Mouse (Mus musculus) CH12.LX (cell line): ENCODE results near the gene Rnf31. TPM values are rescaled to one million over a fixed set of nuclear protein-coding genes. Genes with fewer than 3 reads are reported as not detected.

Experiments used
- DNase-seq: peaks from one replicate; pipeline ENCODE4 v3.0.0-alpha.2; 2013; ENCODE audit errors: extremely low read depth
- H3K27ac ChIP-seq: 2 replicates; pipeline ENCODE4 v1.5.1; 2012; ENCODE audit warnings: low read depth, mild to moderate bottlenecking, control low read depth, moderate library complexity; ENCODE audit not compliant: insufficient read depth
- H3K27me3 ChIP-seq: replicated peaks from 2 replicates; pipeline ENCODE3; 2012; ENCODE audit warnings: inconsistent platforms
- H3K36me3 ChIP-seq, 2 experiments: replicated peaks in 1 of 2; 2 replicates each; pipeline versions ENCODE3 to v1.6.1; 2012; ENCODE audit warnings: inconsistent platforms in 1 of 2, low read length in 1 of 2, mild to moderate bottlenecking in 1 of 2, mixed read lengths in 1 of 2, moderate library complexity in 1 of 2; ENCODE audit not compliant: control insufficient read depth in 1 of 2, insufficient read depth in 1 of 2
- H3K4me1 ChIP-seq, 2 experiments: 2 replicates each; pipeline ENCODE4 v1.6.1; 2012; ENCODE audit warnings: inconsistent platforms in 1 of 2, moderate library complexity in 1 of 2; ENCODE audit not compliant: insufficient read depth in 2 of 2, control insufficient read depth in 1 of 2
- H3K4me2 ChIP-seq: 2 replicates; pipeline ENCODE4 v1.6.1; 2012; ENCODE audit warnings: low read depth, mild to moderate bottlenecking, control low read depth; ENCODE audit not compliant: poor library complexity, insufficient read depth, severe bottlenecking
- H3K4me3 ChIP-seq, 3 experiments: fragments of 150-350 bp in 1 of 3; sonication (generic) in 1 of 3; replicated peaks in 1 of 3; 2 replicates each; pipeline versions ENCODE3 to v1.5.1; 2011 to 2012; ENCODE audit warnings: low read depth in 2 of 3, low read length in 2 of 3, mild to moderate bottlenecking in 2 of 3, moderate library complexity in 2 of 3, control low read depth in 1 of 3, improper control_type of control experiment in 1 of 3, inconsistent platforms in 1 of 3, mixed read lengths in 1 of 3; ENCODE audit not compliant: poor library complexity in 1 of 3
- H3K79me2 ChIP-seq: replicated peaks from 2 replicates; pipeline ENCODE4 v1.6.1; 2012; ENCODE audit warnings: mild to moderate bottlenecking, moderate library complexity; ENCODE audit not compliant: control insufficient read depth, poor library complexity, insufficient read depth, severe bottlenecking; ENCODE audit errors: extremely low read depth
- H3K9ac ChIP-seq: 2 replicates; pipeline ENCODE4 v1.6.1; 2012; ENCODE audit warnings: low read depth, mild to moderate bottlenecking, control low read depth, moderate library complexity; ENCODE audit not compliant: insufficient read depth
- H3K9me3 ChIP-seq: replicated peaks from 2 replicates; pipeline ENCODE3; 2012; ENCODE audit warnings: low read length, inconsistent platforms, mixed read lengths
- CHD1 ChIP-seq: IDR thresholded peaks from 2 replicates; pipeline ENCODE4 v1.6.1; 2012; ENCODE audit warnings: low read depth, low read length, improper control_type of control experiment, inconsistent platforms
- EP300 ChIP-seq: IDR thresholded peaks from 2 replicates; pipeline ENCODE4 v1.6.1; 2011; ENCODE audit warnings: low read length, improper control_type of control experiment
- ETS1 ChIP-seq: conservative IDR thresholded peaks from 2 replicates; pipeline ENCODE4 v1.6.1; 2012; ENCODE audit warnings: low read depth, mild to moderate bottlenecking, inconsistent platforms, low read length, improper control_type of control experiment, moderate library complexity
- IRF4 ChIP-seq: IDR thresholded peaks from 2 replicates; pipeline ENCODE4 v1.6.1; 2014; ENCODE audit warnings: low read depth, mild to moderate bottlenecking, inconsistent platforms, low read length, improper control_type of control experiment
- KAT2A ChIP-seq: IDR thresholded peaks from 2 replicates; pipeline ENCODE4 v1.6.1; 2012; ENCODE audit warnings: low read length, improper control_type of control experiment, inconsistent platforms; ENCODE audit not compliant: insufficient replicate concordance
- MEF2A ChIP-seq: IDR thresholded peaks from 2 replicates; pipeline ENCODE4 v1.6.1; 2014; ENCODE audit warnings: low read depth, mild to moderate bottlenecking, inconsistent platforms, low read length, improper control_type of control experiment, borderline replicate concordance
- MXI1 ChIP-seq: IDR thresholded peaks from 2 replicates; pipeline ENCODE4 v1.6.1; 2011; ENCODE audit warnings: mild to moderate bottlenecking, low read depth, low read length, improper control_type of control experiment
- MYC ChIP-seq: IDR thresholded peaks from 2 replicates; pipeline ENCODE4 v1.6.1; 2011; ENCODE audit warnings: low read depth, mild to moderate bottlenecking, improper control_type of control experiment, low read length
- NRF1 ChIP-seq: IDR thresholded peaks from 2 replicates; pipeline ENCODE4 v1.6.1; 2014; ENCODE audit warnings: low read depth, mild to moderate bottlenecking, inconsistent platforms, low read length, improper control_type of control experiment, moderate library complexity
- PAX5 ChIP-seq: IDR thresholded peaks from 2 replicates; pipeline ENCODE4 v1.6.1; 2012; ENCODE audit warnings: low read length, inconsistent platforms, mixed read lengths
- POLR2A ChIP-seq: IDR thresholded peaks from 2 replicates; pipeline ENCODE4 v1.6.1; 2011; ENCODE audit warnings: low read depth, mild to moderate bottlenecking, improper control_type of control experiment, low read length
- SMC3 ChIP-seq: IDR thresholded peaks from 2 replicates; pipeline ENCODE4 v1.6.1; 2011; ENCODE audit warnings: low read depth, low read length, improper control_type of control experiment
- TBP ChIP-seq: conservative IDR thresholded peaks from 2 replicates; pipeline ENCODE4 v1.6.1; 2011; ENCODE audit warnings: low read depth, low read length, improper control_type of control experiment
- TCF12 ChIP-seq: IDR thresholded peaks from 2 replicates; pipeline ENCODE4 v1.6.1; 2014; ENCODE audit warnings: low read depth, mild to moderate bottlenecking, inconsistent platforms, low read length, improper control_type of control experiment
- UBTF ChIP-seq: IDR thresholded peaks from 2 replicates; pipeline ENCODE4 v1.6.1; 2012; ENCODE audit warnings: low read depth, mild to moderate bottlenecking, inconsistent platforms, low read length, improper control_type of control experiment, moderate library complexity
- USF1 ChIP-seq: IDR thresholded peaks from 2 replicates; pipeline ENCODE4 v1.6.1; 2014; ENCODE audit warnings: low read depth, mild to moderate bottlenecking, inconsistent platforms, low read length, improper control_type of control experiment
- ZC3H11A ChIP-seq: IDR thresholded peaks from 2 replicates; pipeline ENCODE4 v1.6.1; 2012; ENCODE audit warnings: low read depth, mild to moderate bottlenecking, inconsistent platforms, low read length, improper control_type of control experiment
- dilution Hi-C: fragments of 300-500 bp; cut with MboI; formaldehyde crosslinking; loops from 2 replicates; pipeline ENCODE4 v1.14.3; 2020; ENCODE audit warnings: low sequenced_read_pairs; ENCODE audit not compliant: extremely low pct_unique_long_range_greater_than_20kb, extremely low pct_ligation_motif_present
- in situ Hi-C: fragments of 300-500 bp; cut with MboI; formaldehyde crosslinking; loops from 3 replicates; pipeline ENCODE4 v1.14.3; 2019; ENCODE audit warnings: low sequenced_read_pairs, low pct_ligation_motif_present, low pct_unique_long_range_greater_than_20kb, mixed read lengths
- polyA plus RNA-seq: library from polyadenylated mRNA; unstranded; fragments of >175 nt; gene quantifications from 2 replicates; pipeline ENCODE4 v1.2.1, GENCODE M21; 2012; ENCODE audit warnings: low read depth; ENCODE audit not compliant: insufficient read length
- total RNA-seq, 2 experiments: library from RNA; depleted of rRNA; stranded (reverse); fragments of 300-350 nt in 1 of 2; fragments of >200 nt in 1 of 2; gene quantifications; 2 replicates each; pipeline ENCODE4 v1.2.3; 2012 to 2014

Gene Rnf31
- total and polyA plus RNA-seq, 3 experiments = 3.8 to 22.6 (median 15.9) TPM

DNA sequence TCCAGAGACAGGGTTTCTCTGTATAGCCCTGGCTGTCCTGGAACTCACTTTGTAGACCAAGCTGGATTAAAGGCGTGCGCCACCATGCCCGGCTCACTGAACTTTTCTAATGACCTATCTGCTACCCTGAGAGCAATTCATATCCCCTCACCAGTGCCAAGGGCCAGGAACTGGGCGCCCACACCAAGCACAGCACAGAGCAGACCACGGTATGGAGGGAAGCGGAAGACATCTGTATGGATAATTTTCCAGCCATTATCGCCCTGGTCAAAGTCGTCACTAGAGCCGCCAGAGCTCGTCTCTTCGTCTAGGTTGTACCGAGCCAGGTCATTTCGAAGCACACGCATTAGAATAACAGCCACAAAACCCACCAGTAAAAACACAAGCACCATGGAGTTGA, 49.3 kb downstream of the Rnf31 start:
- TF ChIP-seq MEF2A = no peak
- no peak for TF ChIP-seq CHD1
- TF ChIP-seq EP300 = no peak
- TF ChIP-seq ETS1 = no peak
- TF ChIP-seq TCF12 = no peak
- no peak for TF ChIP-seq SMC3
- TF ChIP-seq UBTF = no peak
- TF ChIP-seq USF1 = no peak
- no peak for TF ChIP-seq MYC
- TF ChIP-seq PAX5 = no peak
- TF ChIP-seq NRF1 = no peak
- no peak for TF ChIP-seq KAT2A
- TF ChIP-seq TBP = no peak
- Histone ChIP-seq H3K4me1 (peaks cover 4 to 44% of the 10 kb centered on the region in 2 experiments; a peak in 2 of 4 replicates), H3K27me3 (no peaks in the 10 kb centered on the region), H3K4me3 (no peak overlapping the region), H3K9ac (no peak overlapping the region), H3K36me3 (peaks cover 36 to 57% of the 10 kb centered on the region in 2 experiments), H3K4me2 (no peak overlapping the region), H3K27ac (no peak overlapping the region), H3K79me2 (peaks cover 38% of the 10 kb centered on the region), H3K9me3 (no peaks in the 10 kb centered on the region)
- in situ Hi-C loops = no loop called here
- dilution Hi-C loops = no loop called here
- no peak for DNase-seq

GRCm38 (mm10) chr14:55641291-55641690, 49.8 kb downstream of the Rnf31 start:
- no peak overlapping the region for H3K4me2 ChIP-seq
- TF ChIP-seq SMC3 = no peak
- dilution Hi-C loops (no loop called here), in situ Hi-C loops (no loop called here)
- no peaks in the 10 kb centered on the region for H3K27me3 ChIP-seq
- no peak overlapping the region for H3K9ac ChIP-seq
- no peak overlapping the region for H3K27ac ChIP-seq
- H3K79me2 ChIP-seq = peaks cover 38% of the 10 kb centered on the region
- peaks cover 4 to 45% of the 10 kb centered on the region in 2 experiments; a peak in 2 of 4 replicates for H3K4me1 ChIP-seq
- H3K9me3 ChIP-seq = no peaks in the 10 kb centered on the region
- no peak overlapping the region for H3K4me3 ChIP-seq
- DNase-seq = no peak
- H3K36me3 ChIP-seq = peaks cover 36 to 58% of the 10 kb centered on the region in 2 experiments

DNA sequence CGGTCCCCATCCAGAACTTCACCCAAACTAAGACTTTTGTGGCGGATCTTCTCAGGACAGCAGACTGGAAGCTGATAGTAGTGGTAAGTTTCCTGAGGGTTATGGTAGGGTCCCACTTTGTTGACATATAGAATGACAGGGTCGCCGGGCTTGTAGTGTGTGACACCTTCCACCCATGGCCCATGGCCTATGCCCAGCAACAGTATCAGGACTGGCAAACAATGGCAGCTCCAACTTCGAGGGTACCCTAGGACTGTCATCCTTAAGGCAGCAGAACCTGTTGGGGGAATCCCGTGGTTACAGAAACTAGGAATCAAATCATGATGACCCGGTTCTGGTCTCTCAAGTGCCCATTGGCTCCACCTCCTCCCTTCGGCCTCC, 51.2 kb downstream of the Rnf31 start:
- no peaks in the 10 kb centered on the region for H3K27me3 ChIP-seq
- H3K4me3 ChIP-seq = peak overlapping the region; percentile 77 to 96 (median 93)
- TF ChIP-seq ZC3H11A = no peak
- TF ChIP-seq POLR2A = no peak
- TF ChIP-seq IRF4 = no peak
- TF ChIP-seq MXI1 = no peak
- TF ChIP-seq SMC3 = no peak
- no peak for TF ChIP-seq MEF2A
- H3K4me2 ChIP-seq = peak overlapping the region; percentile 93
- peaks cover 35 to 59% of the 10 kb centered on the region in 2 experiments for H3K36me3 ChIP-seq
- peak overlapping the region; percentile 74 for H3K9ac ChIP-seq
- dilution Hi-C loops = no loop called here
- H3K4me1 ChIP-seq = peaks cover 4 to 45% of the 10 kb centered on the region in 2 experiments; a peak in 2 of 4 replicates
- in situ Hi-C loops = no loop called here
- H3K27ac ChIP-seq = peak overlapping the region; percentile 52; the same call in 1 of the 2 replicates
- no peak for DNase-seq
- peaks cover 38% of the 10 kb centered on the region for H3K79me2 ChIP-seq
- H3K9me3 ChIP-seq = no peaks in the 10 kb centered on the region
